Mouse (Mus musculus) kidney, embryonic 14.5 days (tissue): ENCODE measurements around the gene Mxd1. TPM values are rescaled to one million over a fixed set of nuclear protein-coding genes. Genes with fewer than 3 reads are reported as not detected.

ENCODE experiments used
- ATAC-seq: fragments of 200-750 bp; cut with Nextera tagmentation; 2 replicates; pipeline ENCODE4 v1.8.0; 2017; ENCODE audit warnings: moderate number of reproducible peaks, mild to moderate bottlenecking, moderate TSS enrichment, moderate library complexity; ENCODE audit not compliant: low FRiP score, low TSS enrichment
- H3K27ac ChIP-seq: fragments of 300-500 bp; sonication (generic); 2 replicates; pipeline ENCODE4 v1.5.1; 2014; ENCODE audit warnings: low read depth, mild to moderate bottlenecking, low read length, moderate library complexity, mixed read lengths
- H3K27me3 ChIP-seq: fragments of 300-500 bp; sonication (generic); 2 replicates; pipeline ENCODE4 v1.6.1; 2014; ENCODE audit warnings: mild to moderate bottlenecking, low read length; ENCODE audit not compliant: control insufficient read depth, insufficient read depth
- H3K36me3 ChIP-seq: fragments of 300-500 bp; sonication (generic); 2 replicates; pipeline ENCODE4 v1.6.1; 2014; ENCODE audit warnings: low read length, mixed read lengths; ENCODE audit not compliant: control insufficient read depth, insufficient read depth
- H3K4me1 ChIP-seq: fragments of 300-500 bp; sonication (generic); 2 replicates; pipeline ENCODE4 v1.6.1; 2014; ENCODE audit warnings: low read length, mixed read lengths; ENCODE audit not compliant: control insufficient read depth, insufficient read depth
- H3K4me2 ChIP-seq: fragments of 300-500 bp; sonication (generic); replicated peaks from 2 replicates; pipeline ENCODE4 v1.6.1; 2014; ENCODE audit warnings: low read depth, mild to moderate bottlenecking, low read length
- H3K4me3 ChIP-seq: fragments of 300-500 bp; sonication (generic); 2 replicates; pipeline ENCODE4 v1.5.1; 2014; ENCODE audit warnings: mild to moderate bottlenecking, low read length
- H3K9ac ChIP-seq: fragments of 300-500 bp; sonication (generic); 2 replicates; pipeline ENCODE4 v1.6.1; 2014; ENCODE audit warnings: low read depth, mild to moderate bottlenecking, low read length, moderate library complexity
- H3K9me3 ChIP-seq: fragments of 300-500 bp; sonication (generic); 2 replicates; pipeline ENCODE4 v1.6.1; 2016; ENCODE audit warnings: low read length; ENCODE audit not compliant: control insufficient read depth
- WGBS: fragments of 180-500 bp; shearing (Covaris S2); extraction: QIAGEN DNeasy Blood & Tissue Kit; methylation state at CpG from one replicate; pipeline ENCODE4 v1.1.7; 2014; 5-methylcytosine and 5-hydroxymethylcytosine counted together
- polyA plus RNA-seq: library from polyadenylated mRNA; unstranded; fragments of >200 nt; fragmentation: Nextera tagmentation; extraction: Ambion mirVana; gene quantifications from 2 replicates; pipeline ENCODE4 v1.2.1, GENCODE M21; 2014

Gene Mxd1
- polyA plus RNA-seq, 1 experiment from 2014 or later = 8.8 TPM

DNA sequence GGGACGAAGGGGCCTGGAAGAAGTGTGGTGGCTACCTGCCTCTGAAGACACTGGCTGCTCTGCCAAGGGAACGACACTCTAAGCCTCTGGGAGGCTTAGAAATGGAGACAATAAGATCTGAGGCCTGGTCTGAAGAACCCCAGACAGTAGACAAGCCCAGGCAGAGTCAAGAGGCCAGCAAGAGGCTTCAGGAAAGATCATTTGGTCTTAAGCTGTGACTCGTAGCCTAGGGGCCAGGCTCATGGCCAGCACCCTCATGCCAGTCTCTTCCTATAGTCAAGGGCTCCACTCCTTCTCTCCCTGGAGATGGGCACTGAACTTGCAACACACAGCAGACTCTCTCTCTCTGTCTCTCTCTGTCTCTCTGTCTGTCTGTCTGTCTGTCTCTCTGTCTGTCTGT is 28.8 kb downstream of the Mxd1 start:
- ATAC-seq = no peak
- Histone ChIP-seq H3K4me1 (no peaks in the 10 kb centered on the region), H3K9ac (no peak overlapping the region), H3K4me3 (no peak overlapping the region), H3K4me2 (no peak overlapping the region), H3K9me3 (no peaks in the 10 kb centered on the region), H3K27me3 (no peaks in the 10 kb centered on the region), H3K36me3 (no peaks in the 10 kb centered on the region), H3K27ac (no peak overlapping the region)
- WGBS = 82% methylated on average over 3 of the region's 3 CpGs

DNA sequence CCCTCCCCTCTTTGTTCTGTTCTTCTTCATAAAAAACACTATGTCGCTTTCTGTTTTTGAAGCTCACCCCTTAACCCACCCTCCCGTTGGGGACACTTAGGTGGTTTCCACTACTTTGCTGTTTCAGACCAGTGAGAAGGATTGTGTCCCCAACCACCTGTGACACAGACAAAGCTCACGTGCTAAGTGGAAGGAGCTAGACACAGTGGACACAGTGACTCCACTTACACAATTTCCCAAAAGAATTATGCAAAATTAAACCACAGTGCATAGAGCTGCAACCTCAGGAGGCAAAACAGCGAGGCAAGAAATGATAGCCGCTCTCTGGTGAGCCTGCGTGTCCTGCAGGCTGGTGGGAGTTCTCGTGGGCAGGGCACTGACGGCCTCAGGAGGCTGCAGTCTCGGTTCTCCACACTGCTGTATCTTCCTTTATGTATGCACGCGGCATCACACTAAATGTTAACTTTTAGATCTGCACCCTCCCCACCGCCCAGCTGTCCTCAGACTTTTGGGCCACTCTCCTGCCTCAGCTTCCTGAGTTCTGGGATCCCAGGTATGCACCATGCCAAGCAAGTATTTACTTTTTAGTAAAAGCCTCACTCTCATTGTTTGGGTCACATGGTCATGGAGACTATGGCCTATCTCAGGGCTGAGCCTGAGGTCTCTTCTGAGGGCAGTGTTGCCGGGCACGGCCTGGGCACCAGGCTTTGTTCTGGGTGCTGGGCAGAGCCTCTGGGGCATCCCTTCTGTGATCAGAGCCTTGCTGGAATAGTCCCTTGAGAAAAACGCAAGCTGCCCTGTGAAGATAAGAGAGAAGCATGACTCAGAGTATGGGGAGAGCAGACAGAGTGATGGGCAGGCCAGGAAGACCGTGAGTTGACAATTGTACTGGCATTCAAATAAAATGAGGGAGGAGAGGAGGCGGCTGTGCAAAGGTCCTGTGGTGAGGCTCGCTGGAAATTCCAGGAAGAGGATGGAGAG is 29.5 kb downstream of the Mxd1 start:
- H3K27ac ChIP-seq = no peak overlapping the region
- no peak overlapping the region for H3K4me2 ChIP-seq
- WGBS = 83% methylated on average over 18 of the region's 18 CpGs
- H3K36me3 ChIP-seq = no peaks in the 10 kb centered on the region
- ATAC-seq = no peak
- H3K9ac ChIP-seq = no peak overlapping the region
- H3K4me3 ChIP-seq = no peak overlapping the region
- H3K9me3 ChIP-seq = no peaks in the 10 kb centered on the region
- H3K4me1 ChIP-seq = no peaks in the 10 kb centered on the region
- no peaks in the 10 kb centered on the region for H3K27me3 ChIP-seq

DNA sequence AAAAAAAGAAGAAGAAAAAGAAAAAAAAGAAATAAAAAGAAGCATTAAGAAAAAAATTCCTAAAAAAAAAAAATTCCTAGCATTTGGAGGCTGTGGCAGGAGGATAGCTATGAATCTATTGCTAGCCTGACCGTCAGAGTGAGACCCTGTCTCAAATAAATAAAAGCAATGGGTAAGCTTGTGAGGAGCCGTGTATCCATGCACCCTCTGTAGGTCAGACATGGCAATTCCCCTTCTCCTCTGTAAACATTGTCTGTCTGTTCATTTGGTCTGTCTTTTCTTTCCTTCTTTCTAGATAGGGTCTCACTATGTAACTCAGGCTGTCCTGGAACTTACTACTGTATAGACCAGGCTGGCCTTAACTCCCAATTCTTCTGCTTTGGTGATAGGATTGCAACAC is 30.5 kb downstream of the Mxd1 start:
- H3K27me3 ChIP-seq = no peaks in the 10 kb centered on the region
- H3K36me3 ChIP-seq = no peaks in the 10 kb centered on the region
- no peaks in the 10 kb centered on the region for H3K4me1 ChIP-seq
- no peaks in the 10 kb centered on the region for H3K9me3 ChIP-seq
- no peak overlapping the region for H3K27ac ChIP-seq
- H3K9ac ChIP-seq = no peak overlapping the region
- H3K4me2 ChIP-seq = no peak overlapping the region
- H3K4me3 ChIP-seq = no peak overlapping the region
- no peak for ATAC-seq
- 12% methylated on average over 2 of the region's 2 CpGs for WGBS

GRCm38 (mm10) chr6:86637860-86638259 is 31.1 kb downstream of the Mxd1 start:
- no peak for ATAC-seq

DNA sequence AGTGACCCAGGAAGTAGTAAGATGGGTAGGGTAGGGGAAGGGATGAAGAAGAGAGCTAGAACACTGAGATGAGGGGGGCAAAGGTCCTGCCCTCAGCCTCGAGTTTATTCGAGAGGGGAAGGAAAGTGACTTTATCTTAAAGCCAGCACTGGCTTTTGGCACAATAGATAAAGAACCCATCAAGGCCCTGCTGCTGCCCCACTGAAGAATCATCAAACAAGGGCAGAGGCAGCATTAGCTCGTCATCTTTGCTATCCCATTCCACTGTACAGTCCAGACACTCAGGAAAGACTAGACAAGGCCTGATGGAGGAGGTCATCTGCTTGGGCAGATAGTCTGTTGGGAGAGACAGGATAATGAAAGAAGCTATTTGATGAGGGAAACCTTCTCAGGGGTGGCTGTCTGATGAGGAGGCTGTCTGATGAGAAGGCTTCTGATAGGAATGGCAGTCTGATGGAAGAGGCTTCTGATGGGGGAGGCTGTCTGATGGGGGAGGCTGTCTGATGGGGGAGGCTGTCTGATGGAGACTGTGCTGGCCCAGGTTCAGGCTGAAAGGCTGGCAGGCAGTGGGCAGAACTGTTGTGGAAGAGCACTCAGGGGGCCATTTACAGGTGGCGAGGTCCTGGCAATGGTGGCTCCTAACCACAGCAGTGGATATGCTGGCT is 31.7 kb downstream of the Mxd1 start:
- Histone ChIP-seq H3K27ac (no peak overlapping the region), H3K27me3 (no peaks in the 10 kb centered on the region), H3K4me2 (no peak overlapping the region), H3K9ac (no peak overlapping the region), H3K36me3 (no peaks in the 10 kb centered on the region), H3K9me3 (no peaks in the 10 kb centered on the region), H3K4me3 (no peak overlapping the region), H3K4me1 (no peaks in the 10 kb centered on the region)
- WGBS = 62% methylated on average over 4 of the region's 4 CpGs
- no peak for ATAC-seq

More at GRCm38 (mm10) chr6:86637860-86638259, 31.1 kb downstream of the Mxd1 start:
- no peaks in the 10 kb centered on the region for H3K36me3 ChIP-seq
- 61% methylated on average over 2 of the region's 2 CpGs for WGBS
- no peaks in the 10 kb centered on the region for H3K4me1 ChIP-seq
- H3K4me3 ChIP-seq = no peak overlapping the region
- no peak overlapping the region for H3K9ac ChIP-seq
- H3K9me3 ChIP-seq = no peaks in the 10 kb centered on the region
- H3K27me3 ChIP-seq = no peaks in the 10 kb centered on the region
- H3K4me2 ChIP-seq = no peak overlapping the region
- H3K27ac ChIP-seq = no peak overlapping the region

DNA sequence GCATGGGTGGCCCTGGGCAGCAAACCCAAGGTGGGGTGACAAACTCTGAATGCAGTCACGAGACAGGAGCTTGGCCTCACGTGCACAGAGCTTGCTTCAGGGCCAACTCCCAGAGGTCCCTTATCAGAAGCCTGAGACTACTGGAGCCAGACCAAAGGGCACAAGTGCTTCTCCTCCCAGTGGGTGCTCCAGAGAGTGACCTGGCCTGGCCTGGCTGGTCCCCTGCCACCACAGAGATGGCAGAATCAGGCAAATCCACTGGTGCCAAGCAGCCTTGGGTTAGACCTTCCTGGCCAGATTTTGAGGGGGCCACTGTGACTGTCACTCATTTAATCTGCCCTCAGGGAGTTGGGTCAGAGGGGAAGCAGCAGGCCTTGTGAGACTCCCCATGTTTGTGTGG is 32.5 kb downstream of the Mxd1 start:
- Histone ChIP-seq H3K4me2 (no peak overlapping the region), H3K4me3 (no peak overlapping the region), H3K9ac (no peak overlapping the region), H3K36me3 (no peaks in the 10 kb centered on the region), H3K4me1 (no peaks in the 10 kb centered on the region), H3K27me3 (no peaks in the 10 kb centered on the region), H3K27ac (no peak overlapping the region), H3K9me3 (no peaks in the 10 kb centered on the region)
- WGBS = 71% methylated on average over 2 of the region's 2 CpGs
- no peak for ATAC-seq

DNA sequence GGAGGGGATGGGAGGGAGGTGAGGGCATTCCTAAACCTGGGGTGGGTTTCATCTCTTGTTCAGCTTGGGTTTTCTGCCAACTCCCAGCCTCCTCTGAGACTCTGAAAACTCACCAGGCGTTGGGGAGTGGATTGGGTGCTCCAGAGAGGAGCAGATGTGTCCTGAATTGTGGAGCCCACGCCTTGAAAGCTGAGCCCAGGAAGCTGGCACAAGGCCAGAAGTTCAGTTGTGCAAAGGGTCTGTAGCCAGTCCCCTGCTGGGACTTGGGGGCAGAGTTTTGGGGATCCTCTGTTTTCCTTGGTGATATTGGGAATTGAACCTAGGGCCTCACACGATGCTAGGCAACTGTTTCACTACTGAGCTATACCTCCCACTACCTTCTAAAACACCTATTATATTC is 38.8 kb downstream of the Mxd1 start:
- ATAC-seq = no peak
- H3K27me3 ChIP-seq = no peaks in the 10 kb centered on the region
- WGBS = 75% methylated on average over 3 of the region's 3 CpGs

GRCm38 (mm10) chr6:86627946-86628345 is 41.0 kb downstream of the Mxd1 start, which contains the start of gene Asprv1:
Gene Asprv1, plus strand, starts transcription at chr6:86628164.
- Histone ChIP-seq H3K4me3 (no peak within 1 kb of the TSS), H3K4me2 (no peak within 1 kb of the TSS), H3K36me3 (no peaks in the 10 kb centered on the region), H3K4me1 (no peaks in the 10 kb centered on the region), H3K9me3 (no peaks in the 10 kb centered on the region), H3K27me3 (no peaks in the 10 kb centered on the region), H3K27ac (no peak within 1 kb of the TSS), H3K9ac (no peak within 1 kb of the TSS)
- WGBS = 55% methylated on average over 10 of the region's 10 CpGs
- no peak for ATAC-seq

More for the DNA sequence above, 38.8 kb downstream of the Mxd1 start:
- Histone ChIP-seq H3K9ac (no peak overlapping the region), H3K4me2 (no peak overlapping the region), H3K36me3 (no peaks in the 10 kb centered on the region), H3K27ac (no peak overlapping the region), H3K4me1 (no peaks in the 10 kb centered on the region), H3K4me3 (no peak overlapping the region), H3K9me3 (no peaks in the 10 kb centered on the region)
